Mouse (Mus musculus) MEL (cell line): ENCODE data around the gene I0C0044D17Rik. TPM values are rescaled to one million over a fixed set of nuclear protein-coding genes. Genes with fewer than 3 reads are reported as not detected.

Experiments
- DNase-seq: peaks from one replicate; pipeline ENCODE4 v3.0.0; 2011; ENCODE audit warnings: low read depth, low spot score
- H3K27ac ChIP-seq: 2 replicates; pipeline ENCODE4 v1.5.1; 2012; ENCODE audit warnings: low read depth, mild to moderate bottlenecking, control low read depth, low read length, moderate library complexity; ENCODE audit not compliant: control insufficient read depth
- H3K27me3 ChIP-seq, 2 experiments: fragments of 150-350 bp in 1 of 2; sonication (generic) in 1 of 2; 2 replicates each; pipeline ENCODE4 v1.6.1; 2012; ENCODE audit warnings: low read length in 2 of 2, mild to moderate bottlenecking in 2 of 2, improper control_type of control experiment in 1 of 2, moderate library complexity in 1 of 2; ENCODE audit not compliant: insufficient read depth in 2 of 2, control insufficient read depth in 1 of 2
- H3K36me3 ChIP-seq, 2 experiments: 2 replicates each; pipeline ENCODE4 v1.6.1; 2012 to 2014; ENCODE audit warnings: low read length in 2 of 2, improper control_type of control experiment in 1 of 2, inconsistent platforms in 1 of 2, mild to moderate bottlenecking in 1 of 2; ENCODE audit not compliant: insufficient read depth in 2 of 2, control insufficient read depth in 1 of 2
- H3K4me1 ChIP-seq, 2 experiments: fragments of 150-350 bp in 1 of 2; sonication (generic) in 1 of 2; 2 replicates each; pipeline ENCODE4 v1.6.1; 2012; ENCODE audit warnings: low read length in 2 of 2, improper control_type of control experiment in 1 of 2, mild to moderate bottlenecking in 1 of 2; ENCODE audit not compliant: insufficient read depth in 2 of 2, control insufficient read depth in 1 of 2
- H3K4me3 ChIP-seq, 2 experiments: fragments of 150-350 bp in 1 of 2; sonication (generic) in 1 of 2; 2 replicates each; pipeline ENCODE4 v1.5.1; 2012; ENCODE audit warnings: low read depth in 2 of 2, low read length in 2 of 2, mild to moderate bottlenecking in 2 of 2, moderate library complexity in 2 of 2, control low read depth in 1 of 2, improper control_type of control experiment in 1 of 2; ENCODE audit not compliant: control insufficient read depth in 1 of 2, insufficient read depth in 1 of 2
- H3K79me2 ChIP-seq: 2 replicates; pipeline ENCODE4 v1.6.1; 2012; ENCODE audit warnings: mild to moderate bottlenecking, low read length, moderate library complexity; ENCODE audit not compliant: control insufficient read depth, poor library complexity, insufficient read depth
- H3K9ac ChIP-seq: 2 replicates; pipeline ENCODE4 v1.6.1; 2012; ENCODE audit warnings: low read depth, mild to moderate bottlenecking, control low read depth, low read length, moderate library complexity; ENCODE audit not compliant: control insufficient read depth, poor library complexity, severe bottlenecking
- H3K9me3 ChIP-seq: fragments of 150-350 bp; sonication (generic); replicated peaks from 2 replicates; pipeline ENCODE4 v1.6.1; 2012; ENCODE audit warnings: mild to moderate bottlenecking, low read length, improper control_type of control experiment, moderate library complexity; ENCODE audit not compliant: insufficient read depth
- CHD1 ChIP-seq: IDR thresholded peaks from 2 replicates; pipeline ENCODE4 v1.6.1; 2012; ENCODE audit warnings: low read depth, mild to moderate bottlenecking, inconsistent platforms, low read length, improper control_type of control experiment
- ELF1 ChIP-seq: IDR thresholded peaks from 2 replicates; pipeline ENCODE4 v1.6.1; 2014; ENCODE audit warnings: low read depth, mild to moderate bottlenecking, inconsistent platforms, low read length, improper control_type of control experiment, moderate library complexity
- GABPA ChIP-seq: IDR thresholded peaks from 2 replicates; pipeline ENCODE4 v1.6.1; 2012; ENCODE audit warnings: low read depth, mild to moderate bottlenecking, inconsistent platforms, low read length, improper control_type of control experiment, moderate library complexity
- HCFC1 ChIP-seq: IDR thresholded peaks from 2 replicates; pipeline ENCODE4 v1.6.1; 2012; ENCODE audit warnings: low read depth, mild to moderate bottlenecking, inconsistent platforms, low read length, improper control_type of control experiment, moderate library complexity
- JUND ChIP-seq: IDR thresholded peaks from 2 replicates; pipeline ENCODE4 v1.6.1; 2011; ENCODE audit warnings: low read depth, mild to moderate bottlenecking, improper control_type of control experiment, low read length
- KAT2A ChIP-seq: conservative IDR thresholded peaks from 2 replicates; pipeline ENCODE4 v1.6.1; 2012; ENCODE audit warnings: low read depth, low read length, improper control_type of control experiment, inconsistent platforms
- MAFK ChIP-seq: IDR thresholded peaks from 2 replicates; pipeline ENCODE4 v1.6.1; 2011; ENCODE audit warnings: low read depth, mild to moderate bottlenecking, low read length, improper control_type of control experiment, borderline replicate concordance
- MAX ChIP-seq: IDR thresholded peaks from 2 replicates; pipeline ENCODE4 v1.6.1; 2011; ENCODE audit warnings: low read length, improper control_type of control experiment
- MAZ ChIP-seq: IDR thresholded peaks from 2 replicates; pipeline ENCODE4 v1.6.1; 2012; ENCODE audit warnings: low read depth, mild to moderate bottlenecking, inconsistent platforms, low read length, improper control_type of control experiment
- MXI1 ChIP-seq: IDR thresholded peaks from 2 replicates; pipeline ENCODE4 v1.6.1; 2011; ENCODE audit warnings: mild to moderate bottlenecking, low read depth, low read length, improper control_type of control experiment
- MYC ChIP-seq: IDR thresholded peaks from 2 replicates; pipeline ENCODE4 v1.6.1; 2011; ENCODE audit warnings: low read depth, mild to moderate bottlenecking, low read length, improper control_type of control experiment, moderate library complexity
- NRF1 ChIP-seq: IDR thresholded peaks from 2 replicates; pipeline ENCODE4 v1.6.1; 2014; ENCODE audit warnings: low read depth, mild to moderate bottlenecking, inconsistent platforms, low read length, improper control_type of control experiment, moderate library complexity; ENCODE audit not compliant: poor library complexity, insufficient read depth, severe bottlenecking
- POLR2A ChIP-seq, 2 experiments: IDR thresholded peaks; 2 replicates each; pipeline ENCODE4 v1.6.1; 2011 to 2012; ENCODE audit warnings: low read length in 2 of 2, mild to moderate bottlenecking in 2 of 2, control low read depth in 1 of 2, improper control_type of control experiment in 1 of 2, low read depth in 1 of 2, moderate library complexity in 1 of 2; ENCODE audit not compliant: control insufficient read depth in 1 of 2, insufficient read depth in 1 of 2, poor library complexity in 1 of 2
- POLR2AphosphoS5 ChIP-seq: IDR thresholded peaks from 2 replicates; pipeline ENCODE4 v1.6.1; 2012; ENCODE audit warnings: low read depth, borderline replicate concordance, mild to moderate bottlenecking, inconsistent platforms, low read length, moderate library complexity, mixed read lengths
- RAD21 ChIP-seq: IDR thresholded peaks from 2 replicates; pipeline ENCODE4 v1.6.1; 2011; ENCODE audit warnings: mild to moderate bottlenecking, low read depth, low read length, improper control_type of control experiment
- RCOR1 ChIP-seq: IDR thresholded peaks from 2 replicates; pipeline ENCODE4 v1.6.1; 2012; ENCODE audit warnings: low read depth, mild to moderate bottlenecking, inconsistent platforms, low read length, improper control_type of control experiment
- SIN3A ChIP-seq: IDR thresholded peaks from 2 replicates; pipeline ENCODE4 v1.6.1; 2012; ENCODE audit warnings: low read length, improper control_type of control experiment, inconsistent platforms
- SMC3 ChIP-seq: IDR thresholded peaks from 2 replicates; pipeline ENCODE4 v1.6.1; 2011; ENCODE audit warnings: low read depth, low read length, improper control_type of control experiment
- TAL1 ChIP-seq: IDR thresholded peaks from 2 replicates; pipeline ENCODE4 v1.6.1; 2012; ENCODE audit warnings: mild to moderate bottlenecking, inconsistent platforms, low read length, moderate library complexity, mixed read lengths
- TCF12 ChIP-seq: IDR thresholded peaks from 2 replicates; pipeline ENCODE4 v1.6.1; 2014; ENCODE audit warnings: low read depth, mild to moderate bottlenecking, inconsistent platforms, low read length, improper control_type of control experiment, moderate library complexity
- UBTF ChIP-seq: IDR thresholded peaks from 2 replicates; pipeline ENCODE4 v1.6.1; 2012; ENCODE audit warnings: low read depth, mild to moderate bottlenecking, inconsistent platforms, low read length, improper control_type of control experiment, moderate library complexity, borderline replicate concordance; ENCODE audit not compliant: insufficient read depth
- ZKSCAN1 ChIP-seq: IDR thresholded peaks from 2 replicates; pipeline ENCODE4 v1.6.1; 2012; ENCODE audit warnings: low read depth, mild to moderate bottlenecking, inconsistent platforms, low read length, improper control_type of control experiment, moderate library complexity
- ZNF384 ChIP-seq: IDR thresholded peaks from 2 replicates; pipeline ENCODE4 v1.6.1; 2012; ENCODE audit warnings: low read depth, mild to moderate bottlenecking, inconsistent platforms, low read length, improper control_type of control experiment
- polyA plus RNA-seq, 2 experiments: library from polyadenylated mRNA; stranded (reverse) in 1 of 2; unstranded in 1 of 2; fragments of >175 nt in 1 of 2; fragments of >200 nt in 1 of 2; gene quantifications; 2 replicates each; pipeline versions ENCODE4 v1.2.1 to v1.2.4; 2012; ENCODE audit warnings: low replicate concordance in 2 of 2, low read depth in 1 of 2; ENCODE audit not compliant: insufficient read length in 2 of 2, insufficient read depth in 1 of 2, missing spikeins in 1 of 2
- total RNA-seq: library from RNA; depleted of rRNA; stranded (reverse); fragments of 300-350 nt; gene quantifications from 2 replicates; pipeline ENCODE4 v1.2.3, GENCODE M21; 2012

The I0C0044D17Rik gene
- total and polyA plus RNA-seq, 3 experiments, result not detected

DNA sequence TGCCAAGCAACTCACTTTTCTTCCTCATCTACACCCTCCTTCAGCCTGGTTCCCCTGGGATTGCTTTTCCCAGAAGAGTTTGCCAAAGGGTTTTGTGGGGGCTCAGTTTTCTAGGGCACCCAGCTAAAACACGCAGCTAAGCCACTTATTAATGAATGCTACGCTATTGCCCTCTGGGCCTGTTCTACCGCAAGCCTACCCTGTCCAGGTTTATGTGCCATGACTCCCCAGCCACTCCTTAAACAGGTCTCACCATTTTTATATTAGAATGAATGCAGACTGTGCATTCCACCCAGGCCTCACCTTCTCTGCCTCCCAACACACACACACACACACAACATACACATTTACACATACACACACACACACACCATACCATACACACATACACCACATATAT lies 593 bp downstream of the I0C0044D17Rik start:
- Histone ChIP-seq H3K36me3 (no peaks in the 10 kb centered on the region), H3K9me3 (no peaks in the 10 kb centered on the region), H3K79me2 (no peaks in the 10 kb centered on the region), H3K27me3 (no peaks in the 10 kb centered on the region), H3K27ac (no peak overlapping the region), H3K4me3 (no peak overlapping the region), H3K4me1 (no peaks in the 10 kb centered on the region), H3K9ac (no peak overlapping the region)
- TF ChIP-seq SMC3, result no peak
- TF ChIP-seq UBTF, result no peak
- TF ChIP-seq MAFK, result no peak
- no peak for TF ChIP-seq ZKSCAN1
- TF ChIP-seq POLR2AphosphoS5, result no peak
- TF ChIP-seq NRF1, result no peak
- TF ChIP-seq SIN3A, result no peak
- TF ChIP-seq MXI1, result no peak
- no peak for DNase-seq

DNA sequence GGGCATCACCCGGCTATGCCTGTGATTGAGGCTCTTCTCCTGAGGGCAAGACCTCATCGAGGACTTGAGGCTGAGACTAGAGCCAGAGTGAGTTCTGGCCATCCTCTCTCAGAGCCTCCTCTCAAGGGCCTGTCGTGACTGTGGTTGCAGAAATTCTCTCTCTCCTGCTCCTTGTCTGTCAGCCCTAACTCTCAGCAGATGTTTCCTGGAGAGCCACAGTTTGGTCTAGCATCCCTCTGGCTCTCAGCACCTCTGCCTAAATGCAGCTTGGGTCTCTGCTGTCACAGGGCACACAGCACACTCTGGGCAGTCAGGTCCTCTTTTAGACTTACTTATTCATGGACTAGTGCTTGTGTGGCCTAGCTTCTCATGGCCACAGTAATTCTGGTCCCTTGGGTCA lies 1.2 kb downstream of the I0C0044D17Rik start:
- H3K9me3 ChIP-seq, result no peaks in the 10 kb centered on the region
- TF ChIP-seq CHD1, result no peak
- no peak for TF ChIP-seq RAD21
- TF ChIP-seq JUND, result no peak
- no peak for TF ChIP-seq MYC
- no peak for TF ChIP-seq MAZ
- no peak for TF ChIP-seq TCF12
- TF ChIP-seq MAFK, result no peak
- TF ChIP-seq MAX, result no peak
- no peak for TF ChIP-seq ELF1
- no peak for TF ChIP-seq NRF1
- TF ChIP-seq POLR2A (IDR thresholded peaks at IDR 0.05; ENCODE audit: control insufficient read depth in 1 of 2, insufficient read depth in 1 of 2, low read depth in 1 of 2, low read length in 2 of 2, poor library complexity in 1 of 2), result no peak
- no peak for TF ChIP-seq GABPA
- no peak for TF ChIP-seq SIN3A
- TF ChIP-seq HCFC1, result no peak
- no peak for TF ChIP-seq KAT2A
- TF ChIP-seq TAL1, result no peak
- no peak for TF ChIP-seq RCOR1
- TF ChIP-seq ZNF384, result no peak
- TF ChIP-seq, all 39 proteins: peak for 0

More for the DNA sequence above, 1.2 kb downstream of the I0C0044D17Rik start:
- Histone ChIP-seq H3K79me2 (no peaks in the 10 kb centered on the region), H3K4me1 (no peaks in the 10 kb centered on the region), H3K27ac (no peak overlapping the region), H3K36me3 (no peaks in the 10 kb centered on the region), H3K4me3 (no peak overlapping the region), H3K9ac (no peak overlapping the region), H3K27me3 (no peaks in the 10 kb centered on the region)
- no peak for DNase-seq
